Mouse (Mus musculus) heart, adult 2 months (tissue): ENCODE data around the gene Cdk19. TPM values are rescaled to one million over a fixed set of nuclear protein-coding genes. Genes with fewer than 3 reads are reported as not detected.

Source experiments
- DNase-seq, 2 experiments: peaks; one replicate each; pipeline ENCODE4 v3.0.0; 2021
- H3K27ac ChIP-seq: fragments of 200-600 bp; 2 replicates; pipeline ENCODE4 v1.8.1; 2022
- H3K27me3 ChIP-seq: fragments of 200-500 bp; 2 replicates; pipeline ENCODE4 v1.6.1; 2012; ENCODE audit warnings: mild to moderate bottlenecking, low read length, inconsistent platforms, mixed read lengths; ENCODE audit not compliant: control insufficient read depth, insufficient read depth
- H3K36me3 ChIP-seq: fragments of 200-500 bp; 2 replicates; pipeline ENCODE4 v1.6.1; 2012; ENCODE audit warnings: low read length, inconsistent platforms; ENCODE audit not compliant: control insufficient read depth, insufficient read depth
- H3K4me1 ChIP-seq: fragments of 200-500 bp; 2 replicates; pipeline ENCODE4 v1.6.1; 2011; ENCODE audit warnings: low read length; ENCODE audit not compliant: control insufficient read depth, insufficient read depth
- H3K4me3 ChIP-seq: fragments of 200-600 bp; 2 replicates; pipeline ENCODE4 v1.8.1; 2022
- H3K79me2 ChIP-seq: fragments of 200-500 bp; replicated peaks from 2 replicates; pipeline ENCODE4 v1.6.1; 2012; ENCODE audit warnings: mild to moderate bottlenecking, inconsistent platforms, low read length, moderate library complexity, mixed read lengths; ENCODE audit not compliant: control insufficient read depth, insufficient read depth
- H3K9ac ChIP-seq: fragments of 200-500 bp; 2 replicates; pipeline ENCODE4 v1.6.1; 2012; ENCODE audit warnings: low read depth, mild to moderate bottlenecking, control low read depth, inconsistent platforms, low read length, mixed read lengths
- CTCF ChIP-seq: fragments of 200-600 bp; IDR thresholded peaks from 2 replicates; pipeline ENCODE4 v1.8.1; 2022; ENCODE audit warnings: antibody characterized with exemption, mild to moderate bottlenecking, moderate library complexity
- EP300 ChIP-seq: fragments of 200-500 bp; IDR thresholded peaks from 2 replicates; pipeline ENCODE4 v1.6.1; 2011; ENCODE audit warnings: low read depth, low read length, control low read depth; ENCODE audit not compliant: insufficient read depth
- POLR2A ChIP-seq: fragments of 200-500 bp; IDR thresholded peaks from 2 replicates; pipeline ENCODE4 v1.6.1; 2011; ENCODE audit warnings: mild to moderate bottlenecking, low read depth, low read length, control low read depth; ENCODE audit not compliant: insufficient read depth
- WGBS: fragments of 180-500 bp; shearing (Covaris S2); methylation state at CpG from one replicate; pipeline ENCODE4 v1.1.7; 2018; 5-methylcytosine and 5-hydroxymethylcytosine counted together
- intact Hi-C: fragments of 180-260 bp; cut with DNase I; formaldehyde crosslinking; loops from one replicate; pipeline ENCODE4 v1.15.1; 2025
- polyA plus RNA-seq: library from polyadenylated mRNA; depleted of rRNA; stranded (reverse); fragments of >200 nt; gene quantifications from 2 replicates; pipeline ENCODE4 v1.2.3, GENCODE M21; 2012
- total RNA-seq, 2 experiments: library from RNA; stranded (reverse); gene quantifications; 2 replicates each; pipeline ENCODE4 v1.2.3; 2021

Gene Cdk19
- total and polyA plus RNA-seq, 3 experiments: 5.2 to 15.2 (median 11.5) TPM

GRCm38 (mm10) chr10:40515225-40515681 lies 175.9 kb downstream of the Cdk19 start:
- no peak for TF ChIP-seq EP300
- TF ChIP-seq POLR2A: no peak
- TF ChIP-seq CTCF: no peak
- Histone ChIP-seq H3K36me3 (no peaks in the 10 kb centered on the region), H3K79me2 (no peaks in the 10 kb centered on the region), H3K27ac (no peak overlapping the region), H3K4me3 (no peak overlapping the region), H3K27me3 (no peaks in the 10 kb centered on the region), H3K9ac (no peak overlapping the region), H3K4me1 (peaks cover 1% of the 10 kb centered on the region; the same call in 1 of the 2 replicates)
- 65% methylated on average over 5 of the region's 5 CpGs for WGBS
- intact Hi-C loops: no loop called here
- DNase-seq: peak; percentile 17 to 36

- H3K9ac ChIP-seq: no peak overlapping the region
- H3K36me3 ChIP-seq: no peaks in the 10 kb centered on the region
- no peak overlapping the region for H3K27ac ChIP-seq
- WGBS: 51% methylated on average over 4 of the region's 4 CpGs
- H3K79me2 ChIP-seq: no peaks in the 10 kb centered on the region
- no peaks in the 10 kb centered on the region for H3K27me3 ChIP-seq
- H3K4me1 ChIP-seq: peaks cover 1% of the 10 kb centered on the region; the same call in 1 of the 2 replicates
- peak in 1 of 2 experiments; percentile 10 for DNase-seq
- no peak overlapping the region for H3K4me3 ChIP-seq
- intact Hi-C loops: no loop called here
- no peak for TF ChIP-seq POLR2A
- no peak for TF ChIP-seq CTCF
- TF ChIP-seq EP300: no peak
Observed at GRCm38 (mm10) chr10:40516421-40516820, 177.1 kb downstream of the Cdk19 start.

- H3K9ac ChIP-seq: no peak overlapping the region
- H3K27ac ChIP-seq: no peak overlapping the region
- no peaks in the 10 kb centered on the region for H3K79me2 ChIP-seq
- H3K27me3 ChIP-seq: no peaks in the 10 kb centered on the region
- peak; percentile 40 to 56 for DNase-seq
- 64% methylated on average over 4 of the region's 4 CpGs for WGBS
- H3K36me3 ChIP-seq: no peaks in the 10 kb centered on the region
- intact Hi-C loops: no loop called here
- peaks cover 1% of the 10 kb centered on the region; the same call in 1 of the 2 replicates for H3K4me1 ChIP-seq
- H3K4me3 ChIP-seq: no peak overlapping the region
- TF ChIP-seq EP300 (no peak), POLR2A (no peak), CTCF (no peak)
Observed at GRCm38 (mm10) chr10:40519586-40519985, 180.2 kb downstream of the Cdk19 start.

GRCm38 (mm10) chr10:40521579-40521978 lies 182.2 kb downstream of the Cdk19 start:
- peak overlapping the region; percentile 31; the same call in 1 of the 2 replicates for H3K27ac ChIP-seq
- no peaks in the 10 kb centered on the region for H3K79me2 ChIP-seq
- intact Hi-C loops: no loop called here
- no peaks in the 10 kb centered on the region for H3K36me3 ChIP-seq
- TF ChIP-seq CTCF (no peak), POLR2A (no peak), EP300 (no peak)
- H3K9ac ChIP-seq: no peak overlapping the region
- 34% methylated on average over 12 of the region's 12 CpGs for WGBS
- H3K27me3 ChIP-seq: no peaks in the 10 kb centered on the region
- H3K4me1 ChIP-seq: peaks cover 1% of the 10 kb centered on the region; the same call in 1 of the 2 replicates
- DNase-seq: peak in 1 of 2 experiments; percentile 14
- no peak overlapping the region for H3K4me3 ChIP-seq

GRCm38 (mm10) chr10:40523312-40523975 lies 184.1 kb downstream of the Cdk19 start:
- Histone ChIP-seq H3K9ac (no peak overlapping the region), H3K4me3 (no peak overlapping the region), H3K79me2 (no peaks in the 10 kb centered on the region), H3K4me1 (peaks cover 1% of the 10 kb centered on the region; the same call in 1 of the 2 replicates), H3K27ac (no peak overlapping the region; the same call in 1 of the 2 replicates), H3K36me3 (no peaks in the 10 kb centered on the region), H3K27me3 (no peaks in the 10 kb centered on the region)
- intact Hi-C loops: no loop called here
- 82% methylated on average over 7 of the region's 7 CpGs for WGBS
- DNase-seq: no peak
- TF ChIP-seq CTCF (no peak), POLR2A (no peak), EP300 (no peak)
